Mouse (Mus musculus): Measurements from ENCODE around the gene Foxs1. TPM values are rescaled to one million over a fixed set of nuclear protein-coding genes. Genes with fewer than 3 reads are reported as not detected.

Gene Foxs1
- total RNA-seq, 2 experiments from 2014 or later: not detected

- ATAC-seq (replicated peaks; ENCODE audit: low FRiP score, low TSS enrichment, poor library complexity, severe bottlenecking): no peak
Measured at GRCm38 (mm10) chr2:152906274-152907037, 26.6 kb downstream of the Foxs1 start.

GRCm38 (mm10) chr2:152905036-152905829 is 27.8 kb downstream of the Foxs1 start:
- no peak for ATAC-seq (replicated peaks; ENCODE audit: low FRiP score, low TSS enrichment, poor library complexity, severe bottlenecking)

- no peak for ATAC-seq (replicated peaks; ENCODE audit: low FRiP score, low TSS enrichment, poor library complexity, severe bottlenecking)
Measured at GRCm38 (mm10) chr2:152904127-152904643, 28.8 kb downstream of the Foxs1 start.

GRCm38 (mm10) chr2:152903586-152903985 is 29.4 kb downstream of the Foxs1 start:
- ATAC-seq (replicated peaks; ENCODE audit: low FRiP score, low TSS enrichment, poor library complexity, severe bottlenecking): no peak

- no peak for ATAC-seq (replicated peaks; ENCODE audit: low FRiP score, low TSS enrichment, poor library complexity, severe bottlenecking)
Measured at GRCm38 (mm10) chr2:152902658-152903057, 30.4 kb downstream of the Foxs1 start.

GRCm38 (mm10) chr2:152901296-152901695 is 31.7 kb downstream of the Foxs1 start:
- no peak for ATAC-seq (replicated peaks; ENCODE audit: low FRiP score, low TSS enrichment, poor library complexity, severe bottlenecking)

- no peak for ATAC-seq (replicated peaks; ENCODE audit: low FRiP score, low TSS enrichment, poor library complexity, severe bottlenecking)
Measured at GRCm38 (mm10) chr2:152899011-152899410, 34.0 kb downstream of the Foxs1 start.

- no peak for ATAC-seq (replicated peaks; ENCODE audit: low FRiP score, low TSS enrichment, poor library complexity, severe bottlenecking)
Measured at GRCm38 (mm10) chr2:152896926-152897325, 36.1 kb downstream of the Foxs1 start.

- ATAC-seq (replicated peaks; ENCODE audit: low FRiP score, low TSS enrichment, poor library complexity, severe bottlenecking): no peak
Measured at GRCm38 (mm10) chr2:152895834-152896233, 37.2 kb downstream of the Foxs1 start.

- ATAC-seq (replicated peaks; ENCODE audit: low FRiP score, low TSS enrichment, poor library complexity, severe bottlenecking): no peak
Measured at GRCm38 (mm10) chr2:152888774-152889173, 44.2 kb downstream of the Foxs1 start.

GRCm38 (mm10) chr2:152887230-152887629 is 45.8 kb downstream of the Foxs1 start:
- 0 out of 2 replicates have a peak, but pooled peaks have one; percentile 55 for ATAC-seq (replicated peaks; ENCODE audit: low FRiP score, low TSS enrichment, poor library complexity, severe bottlenecking)

- no peak for ATAC-seq (replicated peaks; ENCODE audit: low FRiP score, low TSS enrichment, poor library complexity, severe bottlenecking)
Measured at GRCm38 (mm10) chr2:152884101-152884645, 48.8 kb downstream of the Foxs1 start.

Other genes with a start within 250 kb of the Foxs1 start
- 12.5 and 20.3 TPM in 2 replicates for gene Mcts2, start 246.2 kb downstream of the Foxs1 start, total RNA-seq (2014; fragmentation: Nextera tagmentation)
- 5.8 and 6.2 TPM in 2 replicates for gene Mcts2, start 246.2 kb downstream of the Foxs1 start, total RNA-seq (2017)
- not detected in 2 replicates for gene Id1, start 197.0 kb downstream of the Foxs1 start, total RNA-seq (2014; fragmentation: Nextera tagmentation)
- not detected in 2 replicates for gene Id1, start 197.0 kb downstream of the Foxs1 start, total RNA-seq (2017)
- not detected in 2 replicates for gene Cox4i2, start 179.0 kb downstream of the Foxs1 start, total RNA-seq (2014; fragmentation: Nextera tagmentation)
- gene Cox4i2, start 179.0 kb downstream of the Foxs1 start, total RNA-seq (2017): not detected in 2 replicates
- gene Bcl2l1, start 101.5 kb downstream of the Foxs1 start, total RNA-seq (2014; fragmentation: Nextera tagmentation): 5.7 and 6.7 TPM in 2 replicates
- gene Bcl2l1, start 101.5 kb downstream of the Foxs1 start, total RNA-seq (2017): 3.7 and 11.8 TPM in 2 replicates
- gene Tpx2, start 85.2 kb downstream of the Foxs1 start, total RNA-seq (2014; fragmentation: Nextera tagmentation): 51.9 and 52.3 TPM in 2 replicates
- gene Tpx2, start 85.2 kb downstream of the Foxs1 start, total RNA-seq (2017): 79.0 and 103 TPM in 2 replicates
- gene Mylk2, start 21.9 kb downstream of the Foxs1 start, total RNA-seq (2014; fragmentation: Nextera tagmentation): not detected in 2 replicates
- gene Mylk2, start 21.9 kb downstream of the Foxs1 start, total RNA-seq (2017): not detected in 2 replicates
- not detected in 2 replicates for gene Dusp15, start 18.5 kb upstream of the Foxs1 start, total RNA-seq (2014; fragmentation: Nextera tagmentation)
- gene Dusp15, start 18.5 kb upstream of the Foxs1 start, total RNA-seq (2017): not detected in 2 replicates
- gene Ttll9, start 29.3 kb upstream of the Foxs1 start, total RNA-seq (2014; fragmentation: Nextera tagmentation): not detected in 2 replicates
- gene Ttll9, start 29.3 kb upstream of the Foxs1 start, total RNA-seq (2017): not detected in 2 replicates
- 56.7 and 75.9 TPM in 2 replicates for gene Pdrg1, start 82.2 kb upstream of the Foxs1 start, total RNA-seq (2014; fragmentation: Nextera tagmentation)
- 218 and 242 TPM in 2 replicates for gene Pdrg1, start 82.2 kb upstream of the Foxs1 start, total RNA-seq (2017)
- not detected in 2 replicates for gene Xkr7, start 98.6 kb upstream of the Foxs1 start, total RNA-seq (2014; fragmentation: Nextera tagmentation)
- not detected in 2 replicates for gene Xkr7, start 98.6 kb upstream of the Foxs1 start, total RNA-seq (2017)
- gene Ccm2l, start 132.7 kb upstream of the Foxs1 start, total RNA-seq (2014; fragmentation: Nextera tagmentation): not detected in 2 replicates
- gene Ccm2l, start 132.7 kb upstream of the Foxs1 start, total RNA-seq (2017): not detected in 2 replicates
- gene Hck, start 175.3 kb upstream of the Foxs1 start, total RNA-seq (2014; fragmentation: Nextera tagmentation): 2.2 TPM in 1 of 2 replicates, not detected in the other
- gene Hck, start 175.3 kb upstream of the Foxs1 start, total RNA-seq (2017): 0.23 and 3.3 TPM in 2 replicates
- gene Tm9sf4, start 228.1 kb upstream of the Foxs1 start, total RNA-seq (2014; fragmentation: Nextera tagmentation): 53.7 and 58.7 TPM in 2 replicates
- 49.5 and 97.3 TPM in 2 replicates for gene Tm9sf4, start 228.1 kb upstream of the Foxs1 start, total RNA-seq (2017)